Mouse (Mus musculus): Measurements from ENCODE around the gene Zfp740. TPM values are rescaled to one million over a fixed set of nuclear protein-coding genes. Genes with fewer than 3 reads are reported as not detected.
"Not testable (repeated sequence)": the region's sequence is repeated elsewhere in the genome, so short reads cannot be mapped to it uniquely, and the experiment has no call there.

Gene Zfp740
- total RNA-seq, 2 experiments from 2014 or later, result 27.6 to 30.5 TPM

- no peak for DNase-seq
- intact Hi-C loops (cut with DNase I; ENCODE audit: low total_unique reads), result loop anchor here (2.0 kb wide), 1 partner anchor 40 kb away; no protein-coding TSS in a partner anchor
Observed at GRCm38 (mm10) chr15:102222386-102222785, 19.3 kb downstream of the Zfp740 start.

- intact Hi-C loops (cut with DNase I; ENCODE audit: low total_unique reads), result no loop called here
- DNase-seq, result peak; percentile 85
Observed at GRCm38 (mm10) chr15:102224186-102224991, 21.3 kb downstream of the Zfp740 start.

GRCm38 (mm10) chr15:102224992-102225617 is 22.1 kb downstream of the Zfp740 start:
- intact Hi-C loops (cut with DNase I; ENCODE audit: low total_unique reads), result no loop called here
- no peak for DNase-seq

GRCm38 (mm10) chr15:102225619-102226018 is 22.6 kb downstream of the Zfp740 start:
- intact Hi-C loops (cut with DNase I; ENCODE audit: low total_unique reads); DNase-seq: not testable (repeated sequence)

- intact Hi-C loops (cut with DNase I; ENCODE audit: low total_unique reads), result no loop called here
- DNase-seq, result no peak
Observed at GRCm38 (mm10) chr15:102230408-102231321, 27.6 kb downstream of the Zfp740 start.

- intact Hi-C loops (cut with DNase I; ENCODE audit: low total_unique reads), result no loop called here
- no peak for DNase-seq
Observed at GRCm38 (mm10) chr15:102231748-102232147, 28.7 kb downstream of the Zfp740 start, which contains the start of gene Itgb7. TSS of gene Itgb7 (minus strand) at chr15:102231944.

GRCm38 (mm10) chr15:102232764-102233163 is 29.7 kb downstream of the Zfp740 start:
- intact Hi-C loops (cut with DNase I; ENCODE audit: low total_unique reads), result no loop called here
- DNase-seq, result no peak

- intact Hi-C loops (cut with DNase I; ENCODE audit: low total_unique reads), result no loop called here
- DNase-seq, result no peak
Observed at GRCm38 (mm10) chr15:102233896-102234295, 30.8 kb downstream of the Zfp740 start.

- peak; percentile 32 for DNase-seq
Observed at GRCm38 (mm10) chr15:102235371-102236027, 32.5 kb downstream of the Zfp740 start.

GRCm38 (mm10) chr15:102238543-102239259 is 35.7 kb downstream of the Zfp740 start:
- no peak for DNase-seq
- intact Hi-C loops (cut with DNase I; ENCODE audit: low total_unique reads), result loop anchor here (5.0 kb wide), 1 partner anchor 34 kb away; the partner anchor contains the start of gene Gm9918

More at GRCm38 (mm10) chr15:102235371-102236027, 32.5 kb downstream of the Zfp740 start:
- intact Hi-C loops (cut with DNase I; ENCODE audit: low total_unique reads), result loop anchor here (5.0 kb wide), 1 partner anchor 37 kb away; the partner anchor contains the start of gene Gm9918

- DNase-seq, result peak; percentile 85
- intact Hi-C loops (cut with DNase I; ENCODE audit: low total_unique reads), result loop anchor here (5.0 kb wide), 1 partner anchor 33 kb away; the partner anchor contains the start of gene Gm9918
Observed at GRCm38 (mm10) chr15:102239260-102239590, 36.2 kb downstream of the Zfp740 start.

- intact Hi-C loops (cut with DNase I; ENCODE audit: low total_unique reads), result loop anchor here (5.0 kb wide), 2 partner anchors 32 to 77 kb away; partner anchors contain the start of gene Gm9918
- DNase-seq, result no peak
Observed at GRCm38 (mm10) chr15:102239851-102240250, 36.8 kb downstream of the Zfp740 start.

- no peak for DNase-seq
- intact Hi-C loops (cut with DNase I; ENCODE audit: low total_unique reads), result loop anchor here (5.0 kb wide), 1 partner anchor 77 kb away; no protein-coding TSS in a partner anchor
Observed at GRCm38 (mm10) chr15:102240607-102241006, 37.6 kb downstream of the Zfp740 start.

- no peak for DNase-seq
- intact Hi-C loops (cut with DNase I; ENCODE audit: low total_unique reads), result loop anchor here (5.0 kb wide), 1 partner anchor 75 kb away; no protein-coding TSS in a partner anchor
Observed at GRCm38 (mm10) chr15:102242404-102243228, 39.6 kb downstream of the Zfp740 start.

GRCm38 (mm10) chr15:102243229-102244190 is 40.5 kb downstream of the Zfp740 start:
- intact Hi-C loops (cut with DNase I; ENCODE audit: low total_unique reads), result loop anchor here (5.0 kb wide), 1 partner anchor 74 kb away; no protein-coding TSS in a partner anchor
- DNase-seq, result peak; percentile 49
